Mouse (Mus musculus): ENCODE data around the gene B3galt4. TPM values are rescaled to one million over a fixed set of nuclear protein-coding genes. Genes with fewer than 3 reads are reported as not detected.

The B3galt4 gene
- total and polyA plus RNA-seq, 3 experiments = 2.2 to 2.9 TPM; not detected in 1

DNA sequence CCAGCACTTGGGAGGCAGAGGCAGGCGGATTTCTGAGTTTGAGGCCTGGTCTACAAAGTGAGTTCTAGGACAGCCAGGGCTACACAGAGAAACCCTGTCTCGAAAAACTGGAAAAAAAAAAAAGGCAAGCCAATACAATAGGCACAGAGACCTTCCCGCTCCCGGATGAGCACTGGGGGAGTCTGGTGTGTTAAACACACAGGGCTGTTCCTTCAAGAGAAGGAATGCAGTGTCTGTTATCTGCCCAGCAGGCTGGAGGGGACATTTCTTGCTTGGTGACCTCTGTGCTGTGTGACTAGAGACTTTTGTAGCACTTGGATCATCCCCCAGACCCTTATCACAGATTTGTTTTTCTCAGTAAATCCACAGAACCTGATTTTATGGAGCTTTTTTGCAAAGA is 49.6 kb downstream of the B3galt4 start:
- Histone ChIP-seq H3K4me1 (ENCODE audit: control insufficient read depth in 1 of 2, insufficient read depth in 2 of 2, low read length in 2 of 2) (peaks cover 21 to 47% of the 10 kb centered on the region in 2 experiments), H3K27ac (ENCODE audit: control insufficient read depth, low read depth, low read length) (no peak overlapping the region), H3K4me3 (ENCODE audit: control insufficient read depth in 1 of 2, insufficient read depth in 1 of 2, low read depth in 2 of 2, low read length in 2 of 2) (peak overlapping the region in 1 of 2 experiments; percentile 45; a peak in 1 of 4 replicates), H3K9me3 (replicated peaks; ENCODE audit: insufficient read depth, low read length) (no peaks in the 10 kb centered on the region), H3K79me2 (ENCODE audit: control insufficient read depth, insufficient read depth, low read length, poor library complexity) (no peaks in the 10 kb centered on the region), H3K36me3 (ENCODE audit: control insufficient read depth in 1 of 2, insufficient read depth in 2 of 2, low read length in 2 of 2) (peaks cover 0 to 30% of the 10 kb centered on the region in 2 experiments; a peak in 2 of 4 replicates), H3K27me3 (ENCODE audit: control insufficient read depth in 1 of 2, insufficient read depth in 2 of 2, low read length in 2 of 2) (no peaks in the 10 kb centered on the region), H3K9ac (ENCODE audit: control insufficient read depth, low read depth, low read length, poor library complexity, severe bottlenecking) (no peak overlapping the region)
- no peak for DNase-seq (ENCODE audit: low read depth, low spot score)
- TF ChIP-seq USF1 (IDR thresholded peaks at IDR 0.05; ENCODE audit: low read depth, low read length) (no peak), MAX (IDR thresholded peaks at IDR 0.05; ENCODE audit: low read length) (no peak), GATA1 (IDR thresholded peaks at IDR 0.05; ENCODE audit: low read depth, low read length) (no peak), CTCF (IDR thresholded peaks at IDR 0.05 in 2 of 3, conservative IDR thresholded peaks at IDR 0.05 in 1 of 3; ENCODE audit: control insufficient read depth in 1 of 3, insufficient read depth in 1 of 3, low read depth in 2 of 3, low read length in 3 of 3, poor library complexity in 1 of 3, severe bottlenecking in 1 of 3) (no peak), SMC3 (IDR thresholded peaks at IDR 0.05; ENCODE audit: low read depth, low read length) (no peak), SIN3A (IDR thresholded peaks at IDR 0.05; ENCODE audit: low read length) (no peak), JUND (IDR thresholded peaks at IDR 0.05; ENCODE audit: low read depth, low read length) (no peak), USF2 (IDR thresholded peaks at IDR 0.05; ENCODE audit: borderline replicate concordance in 1 of 2, insufficient read depth in 1 of 2, low read depth in 1 of 2, low read length in 2 of 2) (no peak), ZMIZ1 (IDR thresholded peaks at IDR 0.05; ENCODE audit: low read depth, low read length) (no peak), HCFC1 (IDR thresholded peaks at IDR 0.05; ENCODE audit: low read depth, low read length) (no peak), RCOR1 (IDR thresholded peaks at IDR 0.05; ENCODE audit: low read depth, low read length) (no peak), MAZ (IDR thresholded peaks at IDR 0.05; ENCODE audit: low read depth, low read length) (no peak), BHLHE40 (IDR thresholded peaks at IDR 0.05; ENCODE audit: borderline replicate concordance, low read depth, low read length) (no peak), ZKSCAN1 (IDR thresholded peaks at IDR 0.05; ENCODE audit: low read depth, low read length) (no peak), MEF2A (IDR thresholded peaks at IDR 0.05; ENCODE audit: extremely low read depth, insufficient replicate concordance, low read depth, low read length, poor library complexity, severe bottlenecking) (no peak)

DNA sequence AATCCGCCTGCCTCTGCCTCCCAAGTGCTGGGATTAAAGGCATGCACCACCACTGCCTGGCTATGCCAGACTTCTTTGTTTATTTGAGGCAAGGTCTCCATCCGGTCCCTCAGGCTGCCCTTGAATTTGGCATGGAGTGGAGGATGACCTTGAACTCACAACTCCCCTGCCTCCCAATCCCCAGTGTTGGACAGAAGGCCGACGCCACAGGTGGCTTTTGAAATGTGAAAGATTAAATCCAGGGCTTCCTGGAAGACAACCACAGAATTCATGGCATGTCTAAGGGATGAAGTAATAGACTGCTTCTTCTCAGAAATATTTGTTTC is 50.3 kb downstream of the B3galt4 start:
- H3K27ac ChIP-seq (ENCODE audit: control insufficient read depth, low read depth, low read length) = no peak overlapping the region
- H3K36me3 ChIP-seq (ENCODE audit: control insufficient read depth in 1 of 2, insufficient read depth in 2 of 2, low read length in 2 of 2) = peaks cover 0 to 30% of the 10 kb centered on the region in 2 experiments; a peak in 2 of 4 replicates
- DNase-seq (ENCODE audit: low read depth, low spot score) = no peak
- H3K4me1 ChIP-seq (ENCODE audit: control insufficient read depth in 1 of 2, insufficient read depth in 2 of 2, low read length in 2 of 2) = peaks cover 21 to 47% of the 10 kb centered on the region in 2 experiments
- no peak overlapping the region for H3K9ac ChIP-seq (ENCODE audit: control insufficient read depth, low read depth, low read length, poor library complexity, severe bottlenecking)
- H3K4me3 ChIP-seq (ENCODE audit: control insufficient read depth in 1 of 2, insufficient read depth in 1 of 2, low read depth in 2 of 2, low read length in 2 of 2) = no peak overlapping the region
- no peaks in the 10 kb centered on the region for H3K9me3 ChIP-seq (replicated peaks; ENCODE audit: insufficient read depth, low read length)
- no peak for TF ChIP-seq SMC3 (IDR thresholded peaks at IDR 0.05; ENCODE audit: low read depth, low read length)
- TF ChIP-seq MAX (IDR thresholded peaks at IDR 0.05; ENCODE audit: low read length) = no peak
- peak; percentile 50 for TF ChIP-seq ZNF384 (IDR thresholded peaks at IDR 0.05; ENCODE audit: low read depth, low read length)
- no peak for TF ChIP-seq UBTF (IDR thresholded peaks at IDR 0.05; ENCODE audit: borderline replicate concordance, insufficient read depth, low read depth, low read length)
- no peaks in the 10 kb centered on the region for H3K27me3 ChIP-seq (ENCODE audit: control insufficient read depth in 1 of 2, insufficient read depth in 2 of 2, low read length in 2 of 2)
- H3K79me2 ChIP-seq (ENCODE audit: control insufficient read depth, insufficient read depth, low read length, poor library complexity) = no peaks in the 10 kb centered on the region
